Mouse (Mus musculus) mouse embryonic stem cell (cell line): ENCODE data around the gene A830018L16Rik.

Source experiments
- in situ Hi-C, 2 experiments: fragments of 300-500 bp; cut with MboI; formaldehyde crosslinking; loops; 1 replicate in 1 of 2; 3 replicates in 1 of 2; pipeline ENCODE4 v1.14.3; 2019 to 2020; ENCODE audit warnings: low sequenced_read_pairs in 2 of 2, low pct_unique_long_range_greater_than_20kb in 1 of 2, mixed read lengths in 1 of 2; ENCODE audit not compliant: unreplicated experiment in 1 of 2

Gene A830018L16Rik

GRCm38 (mm10) chr1:11570274-11570673 lies 156.4 kb downstream of the A830018L16Rik start:
- in situ Hi-C loops = loop anchor here (25.0 kb wide), 1 partner anchor 733 kb away; no protein-coding TSS in a partner anchor

DNA sequence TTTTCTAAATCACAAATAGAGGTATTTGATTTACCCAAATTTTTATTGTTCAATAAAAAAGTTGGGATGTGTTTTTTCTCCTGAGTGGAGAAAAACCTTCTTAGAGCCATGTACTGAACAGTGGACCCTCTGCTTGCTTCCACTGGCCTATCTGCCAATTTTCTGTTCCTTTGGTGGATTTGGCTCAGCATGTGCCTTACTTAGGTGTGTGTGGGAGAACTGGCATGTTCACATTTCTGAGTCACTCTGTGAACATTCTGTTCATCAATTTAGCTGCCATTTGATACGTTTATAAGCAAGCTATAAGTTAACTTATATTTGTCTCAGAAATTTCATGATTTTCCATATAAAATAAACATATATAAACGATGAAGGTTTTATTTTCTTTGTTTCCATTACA lies 159.6 kb downstream of the A830018L16Rik start:
- in situ Hi-C loops = loop anchor here (25.0 kb wide), 1 partner anchor 736 kb away; no protein-coding TSS in a partner anchor

DNA sequence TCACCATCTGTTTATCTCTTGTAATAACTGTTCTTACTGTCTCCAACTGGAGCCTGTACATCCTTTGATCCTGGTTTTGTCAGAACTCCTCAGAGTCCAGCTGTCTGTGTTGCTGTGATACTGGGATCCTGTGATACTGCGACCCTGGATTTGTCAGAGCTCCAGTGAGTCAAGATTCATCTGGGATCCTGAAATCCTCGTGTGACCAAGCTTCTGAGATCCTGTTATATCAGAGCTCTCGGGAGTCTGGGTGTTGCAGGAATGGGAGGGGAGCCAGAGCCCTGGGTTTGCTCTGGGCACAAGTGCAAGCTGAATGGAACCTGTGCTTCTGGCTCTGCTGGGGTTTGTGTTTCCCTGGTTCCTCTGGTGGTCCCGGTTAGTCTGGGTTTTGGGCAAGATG lies 166.1 kb downstream of the A830018L16Rik start:
- in situ Hi-C loops = no loop called here

DNA sequence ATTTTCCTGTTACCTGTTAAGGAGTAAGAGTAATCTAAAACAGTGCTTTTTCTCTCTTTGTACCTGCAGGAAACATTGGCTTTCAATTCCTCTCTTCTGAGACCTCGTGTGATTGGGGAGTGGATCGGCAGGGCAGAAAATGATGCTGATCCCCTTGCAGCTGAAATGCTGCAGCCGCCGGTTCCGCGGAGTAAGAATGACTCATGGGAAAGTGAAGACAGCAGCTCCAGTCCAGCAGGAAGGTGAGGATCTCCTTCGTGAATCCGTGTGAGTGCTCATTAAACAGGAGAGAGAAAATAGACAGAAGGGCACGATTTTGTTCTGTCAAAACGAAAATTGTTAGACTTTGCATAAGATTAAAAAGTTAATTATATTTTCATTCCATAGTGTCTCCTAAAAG lies 174.4 kb downstream of the A830018L16Rik start:
- in situ Hi-C loops = no loop called here

GRCm38 (mm10) chr1:11650137-11650536 lies 236.2 kb downstream of the A830018L16Rik start:
- in situ Hi-C loops = loop anchor here (25.0 kb wide), 2 partner anchors 262 to 1187 kb away; no protein-coding TSS in a partner anchor

- in situ Hi-C loops = loop anchor here (25.0 kb wide), 2 partner anchors 260 to 1185 kb away; no protein-coding TSS in a partner anchor
Observed at GRCm38 (mm10) chr1:11652773-11653172, 238.9 kb downstream of the A830018L16Rik start.

- in situ Hi-C loops = loop anchor here (25.0 kb wide), 2 partner anchors 255 to 1180 kb away; no protein-coding TSS in a partner anchor
Observed at GRCm38 (mm10) chr1:11657341-11658060, 243.6 kb downstream of the A830018L16Rik start.

DNA sequence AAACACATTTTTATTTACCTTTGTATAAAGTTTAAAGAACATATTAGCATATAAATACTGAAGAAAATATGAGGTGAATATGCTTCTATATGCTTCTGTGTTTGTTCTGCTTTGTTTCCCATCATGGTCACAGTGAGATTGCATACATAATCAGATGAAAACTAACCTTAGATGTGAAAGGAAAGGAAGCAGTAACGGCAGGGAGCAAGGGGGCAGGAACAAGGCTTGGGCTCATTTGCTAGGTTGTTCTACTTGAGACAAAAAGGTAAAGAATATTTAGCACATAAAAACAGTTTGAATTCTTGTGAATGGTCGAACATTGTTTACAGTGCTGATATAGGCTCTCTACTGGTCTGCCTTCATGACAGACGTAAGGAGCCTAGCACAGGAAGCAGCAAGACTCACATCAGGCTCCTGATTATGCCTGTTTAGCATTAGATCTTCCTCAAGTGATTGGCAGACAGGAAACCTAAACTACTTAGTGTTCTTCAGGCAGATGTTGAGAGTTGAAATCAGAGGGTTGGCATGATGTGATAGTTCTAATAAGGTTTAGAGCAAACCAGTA lies 244.2 kb downstream of the A830018L16Rik start:
- in situ Hi-C loops = loop anchor here (25.0 kb wide), 2 partner anchors 254 to 1179 kb away; no protein-coding TSS in a partner anchor

- in situ Hi-C loops = no loop called here
Observed at GRCm38 (mm10) chr1:11744749-11745314, 330.9 kb downstream of the A830018L16Rik start.

DNA sequence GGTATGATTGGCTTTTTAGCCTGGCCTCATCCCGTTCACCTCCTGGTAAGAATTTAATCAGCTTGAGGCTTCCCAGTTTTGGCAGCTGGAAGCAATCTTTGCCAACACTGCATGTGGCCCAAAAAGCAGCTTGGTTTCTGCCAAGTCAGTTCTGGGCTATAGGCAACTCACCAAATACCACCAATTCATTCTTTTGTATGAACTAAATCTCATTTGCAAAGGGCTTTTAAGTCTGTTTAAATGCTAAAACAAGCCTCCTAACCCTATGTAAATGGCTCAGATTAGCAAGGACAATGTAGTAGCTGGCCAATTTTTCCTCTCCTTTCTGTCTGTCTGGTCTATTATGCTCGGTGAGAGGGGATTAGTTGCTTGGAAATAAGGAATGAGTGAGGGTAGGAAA lies 334.5 kb downstream of the A830018L16Rik start:
- in situ Hi-C loops = no loop called here

- in situ Hi-C loops = no loop called here
Observed at GRCm38 (mm10) chr1:11750065-11750464, 336.2 kb downstream of the A830018L16Rik start.

GRCm38 (mm10) chr1:11750607-11751006 lies 336.7 kb downstream of the A830018L16Rik start:
- in situ Hi-C loops = no loop called here

- in situ Hi-C loops = no loop called here
Observed at GRCm38 (mm10) chr1:11751996-11752395, 338.1 kb downstream of the A830018L16Rik start.

DNA sequence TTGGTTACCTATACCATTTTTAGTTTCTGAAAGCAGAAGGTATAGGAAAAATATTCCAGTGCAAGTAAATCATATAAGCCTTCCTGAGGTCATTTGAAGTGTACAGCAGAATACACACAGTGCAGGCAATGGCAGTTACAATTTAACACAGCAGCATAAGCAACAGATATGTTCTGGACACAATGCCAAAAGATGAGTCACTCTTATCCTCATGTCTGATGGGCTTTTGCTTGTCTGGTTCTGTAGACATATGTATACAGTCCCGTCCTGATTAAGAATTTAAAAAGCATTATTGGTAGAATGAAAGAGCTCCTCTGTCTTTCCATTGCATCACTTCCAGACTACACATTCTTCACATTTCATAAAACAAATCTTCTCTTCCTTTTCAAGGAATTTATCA lies 374.4 kb downstream of the A830018L16Rik start:
- in situ Hi-C loops = no loop called here

DNA sequence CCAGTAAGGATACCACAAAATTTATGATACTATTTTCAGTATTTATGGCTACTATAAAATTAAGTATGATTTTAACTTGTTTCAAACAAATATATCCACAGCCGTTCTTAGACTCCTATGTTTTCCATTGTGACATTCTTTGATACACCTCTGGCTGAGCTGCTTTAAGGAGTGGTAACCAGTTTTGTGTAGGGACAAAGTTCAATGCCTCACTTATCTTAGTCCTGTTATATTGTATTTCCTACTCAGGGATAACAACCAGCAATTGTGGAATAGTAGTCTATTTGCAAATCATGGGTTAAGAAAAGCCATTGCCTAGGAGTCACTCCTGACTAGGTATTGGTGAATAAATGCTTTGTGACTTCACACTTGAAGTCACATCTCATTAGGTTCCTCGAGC lies 378.9 kb downstream of the A830018L16Rik start:
- in situ Hi-C loops = no loop called here

DNA sequence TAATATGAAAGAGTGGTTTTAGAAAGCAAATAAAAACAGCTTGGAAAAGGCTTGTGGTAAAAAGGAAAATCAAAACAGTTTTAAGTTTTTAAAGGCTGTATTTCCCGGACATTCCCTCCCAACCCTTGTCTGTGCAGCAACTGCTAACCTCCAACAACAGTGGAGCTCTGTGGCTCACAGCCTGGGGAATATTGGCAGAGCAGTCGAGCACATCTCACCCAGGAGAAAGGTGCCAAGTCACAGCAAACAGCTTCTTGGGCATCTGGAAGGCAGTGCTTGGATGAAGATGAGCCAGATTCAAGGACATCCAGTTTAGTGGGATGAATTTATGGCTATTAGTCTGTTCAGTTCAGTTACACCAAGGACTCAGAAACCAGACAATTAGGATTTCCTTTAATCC lies 381.8 kb downstream of the A830018L16Rik start:
- in situ Hi-C loops = no loop called here

- in situ Hi-C loops = no loop called here
Observed at GRCm38 (mm10) chr1:11872847-11873246, 458.9 kb downstream of the A830018L16Rik start.

DNA sequence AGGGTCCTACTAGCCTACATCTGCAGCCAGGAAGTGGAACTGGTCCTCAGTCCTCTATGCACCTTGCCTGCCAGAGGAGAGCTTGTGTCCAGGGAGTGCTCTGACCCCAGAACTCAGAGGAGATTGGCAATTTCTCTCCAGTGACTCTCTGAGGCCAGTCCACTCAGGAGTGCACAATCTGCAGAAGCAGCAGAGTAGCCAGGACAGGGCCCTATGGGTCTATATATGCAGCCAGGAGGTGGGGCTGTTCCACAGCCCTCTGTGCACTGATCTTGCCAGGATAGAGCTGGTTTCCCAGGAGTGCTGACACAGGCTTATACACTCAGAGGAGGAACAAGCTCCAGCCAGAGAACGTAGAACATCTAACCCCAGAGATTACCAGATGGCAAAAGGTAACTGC lies 459.7 kb downstream of the A830018L16Rik start:
- in situ Hi-C loops = no loop called here

- in situ Hi-C loops = no loop called here
Observed at GRCm38 (mm10) chr1:11881706-11882105, 467.8 kb downstream of the A830018L16Rik start.
